Mouse (Mus musculus) erythroblast, embryonic 14.5 days (primary cell): Measurements from ENCODE around the gene Wfdc10. TPM values are rescaled to one million over a fixed set of nuclear protein-coding genes. Genes with fewer than 3 reads are reported as not detected.

Experiments
- H3K27me3 ChIP-seq: 2 replicates; pipeline ENCODE4 v1.6.1; 2012; ENCODE audit warnings: inconsistent platforms; ENCODE audit not compliant: control insufficient read depth
- H3K36me3 ChIP-seq: 2 replicates; pipeline ENCODE4 v1.6.1; 2012; ENCODE audit warnings: mild to moderate bottlenecking, inconsistent platforms; ENCODE audit not compliant: control insufficient read depth
- H3K4me1 ChIP-seq: 2 replicates; pipeline ENCODE4 v1.6.1; 2012; ENCODE audit warnings: inconsistent platforms; ENCODE audit not compliant: control insufficient read depth
- H3K4me3 ChIP-seq: replicated peaks from 2 replicates; pipeline ENCODE3; 2012; ENCODE audit warnings: moderate library complexity, mild to moderate bottlenecking, inconsistent platforms
- H3K9me3 ChIP-seq: 2 replicates; pipeline ENCODE4 v1.6.1; 2012; ENCODE audit warnings: low read length, inconsistent platforms, mixed read lengths; ENCODE audit not compliant: control insufficient read depth
- GATA1 ChIP-seq: IDR thresholded peaks from 2 replicates; pipeline ENCODE4 v1.6.1; 2012; ENCODE audit warnings: low read length, inconsistent platforms, mixed read lengths
- TAL1 ChIP-seq: IDR thresholded peaks from 3 replicates; pipeline ENCODE4 v1.6.1; 2012; ENCODE audit warnings: low read length, inconsistent platforms, mixed read lengths
- polyA plus RNA-seq: library from polyadenylated mRNA; stranded (reverse); fragments of >175 nt; gene quantifications from 2 replicates; pipeline ENCODE4 v1.2.3, GENCODE M21; 2012

Wfdc10 gene
- polyA plus RNA-seq, 1 experiment = not detected

DNA sequence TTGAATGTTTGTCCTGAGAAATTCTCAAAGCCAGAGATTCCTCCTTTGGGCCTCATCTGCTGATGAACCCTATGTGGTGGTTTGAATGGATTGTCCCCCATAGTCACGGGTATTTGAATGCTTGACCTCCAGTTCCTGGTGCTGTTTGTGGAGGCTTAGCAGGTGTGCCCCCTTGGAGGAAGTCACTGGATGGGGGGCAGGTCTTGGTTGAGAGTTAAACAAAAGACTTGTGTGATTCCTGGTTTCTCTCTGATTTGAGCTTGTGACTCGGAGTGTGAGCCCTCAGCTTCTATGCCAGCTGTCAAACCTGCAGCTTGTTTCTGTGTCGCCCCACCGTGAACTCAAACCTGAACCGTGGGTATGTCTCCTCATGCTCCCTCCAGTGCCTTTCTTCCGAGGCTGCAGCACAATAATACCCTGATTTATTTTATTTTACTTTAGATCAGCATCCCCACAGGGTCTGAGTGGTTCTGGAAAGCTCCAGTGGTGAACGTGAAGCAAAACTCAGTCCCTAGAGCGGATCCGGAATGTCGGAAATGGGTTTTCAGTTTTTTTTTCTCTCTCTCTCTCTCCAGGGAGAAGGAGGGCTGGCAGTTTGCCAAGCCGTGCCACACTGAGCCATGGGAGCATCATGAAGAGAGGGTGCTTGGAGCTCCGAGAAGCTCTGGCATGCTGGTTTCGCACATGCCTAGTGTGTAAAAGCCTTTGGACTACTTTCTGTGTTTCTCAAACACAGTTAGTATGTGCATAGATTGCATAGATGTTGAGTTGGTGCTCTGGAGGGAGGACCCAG is 13.8 kb upstream of the Wfdc10 start:
- no peaks in the 10 kb centered on the region for H3K27me3 ChIP-seq
- TF ChIP-seq TAL1 = no peak
- TF ChIP-seq GATA1 = no peak
- no peak overlapping the region for H3K4me3 ChIP-seq
- H3K36me3 ChIP-seq = no peaks in the 10 kb centered on the region
- no peaks in the 10 kb centered on the region for H3K4me1 ChIP-seq
- H3K9me3 ChIP-seq = 0 out of 2 replicates have a peak, but pooled peaks cover 2% of the 10 kb centered on the region

DNA sequence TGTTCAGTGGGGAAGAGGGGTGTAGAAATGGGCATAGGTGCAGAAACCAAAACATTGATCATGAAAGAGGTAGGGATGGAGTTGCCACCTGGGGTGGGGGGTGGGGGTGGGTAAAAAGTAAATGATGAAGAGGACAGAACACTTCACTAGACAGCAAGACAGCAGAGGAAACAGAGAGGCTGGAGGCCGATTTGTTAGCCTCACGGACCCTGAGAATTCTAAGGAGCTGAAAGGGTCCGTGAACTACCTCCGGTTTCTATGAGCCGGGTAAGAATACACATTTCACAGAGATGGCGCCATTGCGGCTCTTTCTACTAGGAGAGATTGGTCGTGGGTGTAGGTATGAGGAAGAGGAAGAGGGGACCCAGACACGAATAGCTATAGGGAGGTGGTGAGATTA is 637 bp downstream of the Wfdc10 start, which contains the start of gene Wfdc9:
Gene Wfdc9 (minus strand): TSS at position 101 of the 400 bp plus-strand sequence.
- H3K36me3 ChIP-seq = no peaks in the 10 kb centered on the region
- H3K4me1 ChIP-seq = no peaks in the 10 kb centered on the region
- TF ChIP-seq GATA1 (no peak), TAL1 (no peak)
- H3K9me3 ChIP-seq = no peaks in the 10 kb centered on the region; the same call in 1 of the 2 replicates
- H3K4me3 ChIP-seq = no peak within 1 kb of the TSS
- no peaks in the 10 kb centered on the region for H3K27me3 ChIP-seq

DNA sequence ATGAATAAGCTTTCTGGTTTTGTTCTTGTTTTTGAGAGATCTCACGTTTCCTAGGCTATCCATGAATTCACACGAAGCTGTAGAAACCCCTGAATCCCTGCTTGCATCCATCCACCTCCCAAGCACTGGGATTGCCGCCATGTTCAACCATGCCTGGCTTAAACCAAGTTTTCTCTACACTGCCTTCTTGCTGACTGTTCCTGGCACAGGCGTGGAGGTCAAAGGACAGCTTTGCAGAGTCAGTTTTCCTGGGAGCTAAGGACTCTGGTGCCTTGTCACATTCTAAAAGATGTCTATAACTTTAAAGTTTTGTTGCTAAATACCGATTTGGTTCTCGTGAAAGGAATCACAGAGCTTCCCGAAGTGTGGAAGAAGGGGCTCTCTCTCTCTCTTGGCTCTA is 9.0 kb downstream of the Wfdc10 start:
- TF ChIP-seq GATA1 (no peak), TAL1 (no peak)
- Histone ChIP-seq H3K36me3 (no peaks in the 10 kb centered on the region), H3K4me1 (no peaks in the 10 kb centered on the region), H3K9me3 (peaks cover 9% of the 10 kb centered on the region), H3K27me3 (no peaks in the 10 kb centered on the region), H3K4me3 (no peak overlapping the region)

DNA sequence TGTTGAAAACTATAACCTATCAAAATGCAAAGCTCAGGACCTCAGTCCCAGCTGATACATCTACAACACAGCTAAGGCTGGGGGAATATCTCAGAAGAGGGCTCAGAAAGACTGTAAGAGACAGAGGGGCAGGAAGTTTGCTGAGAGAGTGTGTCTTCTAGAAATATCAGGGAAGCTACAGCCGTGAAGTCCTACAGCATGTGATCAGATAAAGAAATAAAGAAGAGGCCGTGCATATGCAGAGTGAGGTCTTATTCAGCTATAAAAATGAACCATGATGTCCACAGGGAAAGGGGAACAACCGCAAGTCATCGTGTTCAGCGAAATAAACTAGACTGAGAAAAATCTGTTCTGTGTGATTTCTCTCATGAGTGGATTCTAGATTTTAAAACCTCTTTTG is 14.4 kb downstream of the Wfdc10 start:
- Histone ChIP-seq H3K4me3 (no peak overlapping the region), H3K4me1 (no peaks in the 10 kb centered on the region), H3K9me3 (peaks cover 9% of the 10 kb centered on the region), H3K27me3 (no peaks in the 10 kb centered on the region), H3K36me3 (no peaks in the 10 kb centered on the region)
- TF ChIP-seq TAL1 = no peak
- no peak for TF ChIP-seq GATA1

DNA sequence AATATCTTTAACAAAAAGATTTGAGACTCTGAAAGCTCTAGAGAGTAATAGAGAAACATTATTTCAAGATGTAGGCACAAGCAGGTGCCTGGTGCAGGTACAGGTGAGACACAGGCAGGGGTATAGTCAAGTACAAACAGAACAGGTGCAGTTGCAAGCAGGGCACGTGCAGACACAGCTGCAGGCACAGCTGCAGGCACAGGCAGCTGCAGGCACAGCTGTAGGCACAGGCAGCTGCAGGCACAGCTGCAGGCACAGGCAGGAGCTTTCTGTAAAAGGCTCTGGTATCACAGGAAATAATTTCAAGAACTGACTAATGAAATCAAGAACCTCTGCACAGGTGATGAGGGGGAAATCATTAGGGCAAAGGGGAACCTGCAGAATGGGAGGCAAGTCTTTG is 15.1 kb downstream of the Wfdc10 start:
- Histone ChIP-seq H3K36me3 (no peaks in the 10 kb centered on the region), H3K9me3 (peaks cover 12% of the 10 kb centered on the region), H3K4me3 (no peak overlapping the region), H3K27me3 (no peaks in the 10 kb centered on the region), H3K4me1 (no peaks in the 10 kb centered on the region)
- TF ChIP-seq GATA1 (no peak), TAL1 (no peak)

DNA sequence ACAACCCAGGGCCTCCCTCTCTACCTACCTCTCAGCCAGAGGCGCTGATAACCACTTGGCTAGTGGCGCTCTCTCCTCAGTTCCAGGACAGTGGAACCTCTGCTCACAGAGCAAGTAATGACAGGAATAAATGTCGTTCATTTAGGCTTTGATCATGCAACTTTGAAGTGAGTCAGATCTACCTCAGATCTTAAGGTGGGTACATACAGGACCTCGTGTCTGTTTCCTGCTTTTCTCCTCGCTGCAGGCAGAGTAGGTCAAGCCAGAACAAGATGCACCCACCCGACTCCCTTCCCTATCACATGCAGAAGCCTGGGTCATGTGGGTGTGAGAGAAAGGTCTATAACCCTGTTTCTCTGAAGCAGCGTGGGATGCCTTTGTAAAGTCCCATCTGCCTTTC is 18.1 kb downstream of the Wfdc10 start, which contains the start of gene Wfdc11:
Gene Wfdc11 (minus strand): TSS at position 101 of the 400 bp plus-strand sequence.
- no peaks in the 10 kb centered on the region for H3K27me3 ChIP-seq
- H3K9me3 ChIP-seq = peaks cover 5% of the 10 kb centered on the region
- TF ChIP-seq GATA1 (no peak), TAL1 (no peak)
- H3K36me3 ChIP-seq = no peaks in the 10 kb centered on the region
- H3K4me1 ChIP-seq = no peaks in the 10 kb centered on the region; the same call in 1 of the 2 replicates
- no peak within 1 kb of the TSS for H3K4me3 ChIP-seq

DNA sequence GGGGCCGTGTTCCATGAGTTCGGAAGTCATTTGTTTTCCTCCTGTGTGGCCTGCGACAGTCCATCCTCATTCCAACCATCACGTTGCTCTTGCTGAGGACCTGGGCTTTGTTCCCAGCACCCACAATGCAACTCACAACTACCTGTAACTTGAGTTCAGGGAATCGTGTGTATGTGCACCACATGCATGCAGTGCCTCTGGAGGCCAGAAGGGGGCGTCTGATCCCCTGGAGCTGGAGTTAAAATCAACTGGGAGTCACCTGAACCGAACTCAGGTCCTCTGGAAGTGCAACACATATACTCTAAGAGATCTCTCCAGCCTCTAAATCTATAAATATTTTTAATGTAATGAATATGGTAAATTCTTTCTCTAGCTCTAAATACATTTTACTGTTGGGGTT is 20.3 kb downstream of the Wfdc10 start:
- peaks cover 5% of the 10 kb centered on the region for H3K9me3 ChIP-seq
- H3K4me3 ChIP-seq = no peak overlapping the region
- H3K27me3 ChIP-seq = no peaks in the 10 kb centered on the region
- no peaks in the 10 kb centered on the region for H3K36me3 ChIP-seq
- H3K4me1 ChIP-seq = peaks cover 4% of the 10 kb centered on the region
- no peak for TF ChIP-seq GATA1
- TF ChIP-seq TAL1 = no peak

DNA sequence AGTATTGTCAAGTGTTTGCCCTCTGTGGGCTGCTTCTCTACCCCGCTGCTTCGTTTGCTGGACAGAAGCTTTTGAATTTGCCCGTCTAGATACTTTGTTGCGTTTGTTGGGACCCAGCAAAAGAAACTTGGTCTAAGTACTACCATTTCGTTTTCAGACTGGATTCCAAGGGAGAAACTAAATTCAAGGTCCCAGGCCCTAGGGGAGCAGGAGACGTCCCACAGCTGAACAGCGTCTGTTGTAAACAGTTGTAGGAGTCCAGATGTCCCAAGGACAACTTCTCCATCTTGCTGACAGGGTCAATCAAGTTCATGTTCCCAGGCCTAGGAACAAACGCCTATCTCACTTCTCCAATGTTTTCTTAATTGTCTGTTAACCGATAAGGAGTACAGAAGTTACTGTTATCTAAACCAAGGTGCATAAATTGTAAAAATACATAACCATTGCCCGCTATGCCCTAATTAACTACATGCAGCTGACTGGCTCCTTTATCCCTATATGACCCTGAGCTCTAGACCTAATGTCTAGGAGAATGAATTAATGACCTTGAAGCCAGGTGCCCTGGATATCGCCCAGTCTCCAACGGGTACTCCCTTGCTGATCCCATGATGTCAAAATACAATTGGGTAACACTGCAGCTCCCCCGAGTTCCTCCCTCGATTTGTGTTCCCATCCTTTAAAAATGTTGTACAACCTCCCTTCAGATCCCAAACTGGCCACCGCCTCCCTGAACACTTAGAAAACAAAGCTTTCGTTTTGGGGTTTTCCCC is 21.3 kb downstream of the Wfdc10 start:
- H3K4me1 ChIP-seq = peaks cover 4% of the 10 kb centered on the region
- H3K27me3 ChIP-seq = no peaks in the 10 kb centered on the region
- TF ChIP-seq TAL1 (no peak), GATA1 (no peak)
- H3K4me3 ChIP-seq = no peak overlapping the region
- no peaks in the 10 kb centered on the region for H3K36me3 ChIP-seq
- H3K9me3 ChIP-seq = peaks cover 5% of the 10 kb centered on the region
